Mouse (Mus musculus) megakaryocyte, embryonic 14.5 days (primary cell): Measurements from ENCODE around the gene Greb1. TPM values are rescaled to one million over a fixed set of nuclear protein-coding genes. Genes with fewer than 3 reads are reported as not detected.

Source experiments
- H3K27me3 ChIP-seq: replicated peaks from 2 replicates; pipeline ENCODE3; 2012; ENCODE audit warnings: inconsistent platforms
- H3K36me3 ChIP-seq: replicated peaks from 2 replicates; pipeline ENCODE3; 2012; ENCODE audit warnings: low read length, inconsistent platforms, mixed read lengths
- H3K4me1 ChIP-seq: 2 replicates; pipeline ENCODE4 v1.6.1; 2012; ENCODE audit warnings: inconsistent platforms
- H3K4me3 ChIP-seq: replicated peaks from 2 replicates; pipeline ENCODE3; 2012; ENCODE audit warnings: moderate library complexity, mild to moderate bottlenecking, inconsistent platforms
- H3K9me3 ChIP-seq: 2 replicates; pipeline ENCODE4 v1.6.1; 2012; ENCODE audit warnings: inconsistent platforms
- FLI1 ChIP-seq: IDR thresholded peaks from 2 replicates; pipeline ENCODE4 v1.6.1; 2012; ENCODE audit warnings: low read length, inconsistent platforms, mixed read lengths
- GATA1 ChIP-seq: IDR thresholded peaks from 3 replicates; pipeline ENCODE4 v1.6.1; 2012; ENCODE audit warnings: mixed read lengths, low read length, inconsistent platforms, borderline replicate concordance
- polyA plus RNA-seq: library from polyadenylated mRNA; stranded (reverse); fragments of >175 nt; gene quantifications from 2 replicates; pipeline ENCODE4 v1.2.3, GENCODE M21; 2012; ENCODE audit warnings: low replicate concordance; ENCODE audit not compliant: insufficient read depth

Gene Greb1
- polyA plus RNA-seq, 1 experiment, result 0.02 TPM

- no peaks in the 10 kb centered on the region for H3K4me1 ChIP-seq
- no peaks in the 10 kb centered on the region for H3K9me3 ChIP-seq
- no peak overlapping the region for H3K4me3 ChIP-seq
- peaks cover 18% of the 10 kb centered on the region for H3K27me3 ChIP-seq
- TF ChIP-seq GATA1 (no peak), FLI1 (no peak)
- H3K36me3 ChIP-seq, result no peaks in the 10 kb centered on the region
Measured at GRCm38 (mm10) chr12:16662955-16663585, 137.6 kb downstream of the Greb1 start.

GRCm38 (mm10) chr12:16661936-16662335, 138.8 kb downstream of the Greb1 start:
- Histone ChIP-seq H3K27me3 (peaks cover 18% of the 10 kb centered on the region), H3K36me3 (no peaks in the 10 kb centered on the region), H3K4me1 (no peaks in the 10 kb centered on the region), H3K9me3 (no peaks in the 10 kb centered on the region), H3K4me3 (no peak overlapping the region)
- TF ChIP-seq GATA1, result no peak
- TF ChIP-seq FLI1, result no peak

GRCm38 (mm10) chr12:16661459-16661858, 139.2 kb downstream of the Greb1 start:
- Histone ChIP-seq H3K9me3 (no peaks in the 10 kb centered on the region), H3K27me3 (peaks cover 21% of the 10 kb centered on the region), H3K36me3 (no peaks in the 10 kb centered on the region), H3K4me3 (no peak overlapping the region), H3K4me1 (no peaks in the 10 kb centered on the region)
- TF ChIP-seq FLI1 (no peak), GATA1 (no peak)

GRCm38 (mm10) chr12:16656906-16657875, 143.5 kb downstream of the Greb1 start:
- Histone ChIP-seq H3K27me3 (peaks cover 49% of the 10 kb centered on the region), H3K4me3 (no peak overlapping the region), H3K9me3 (peaks cover 6% of the 10 kb centered on the region), H3K4me1 (peaks cover 7% of the 10 kb centered on the region; the same call in 1 of the 2 replicates), H3K36me3 (no peaks in the 10 kb centered on the region)
- no peak for TF ChIP-seq FLI1
- TF ChIP-seq GATA1, result no peak

GRCm38 (mm10) chr12:16655604-16656003, 145.1 kb downstream of the Greb1 start:
- H3K36me3 ChIP-seq, result no peaks in the 10 kb centered on the region
- H3K4me3 ChIP-seq, result no peak overlapping the region
- H3K9me3 ChIP-seq, result peaks cover 6% of the 10 kb centered on the region
- H3K4me1 ChIP-seq, result peaks cover 7% of the 10 kb centered on the region; the same call in 1 of the 2 replicates
- H3K27me3 ChIP-seq, result peaks cover 52% of the 10 kb centered on the region
- TF ChIP-seq FLI1 (no peak), GATA1 (no peak)

GRCm38 (mm10) chr12:16653332-16654093, 147.2 kb downstream of the Greb1 start, which contains the start of gene Ntsr2:
TSS of gene Ntsr2 (plus strand) at chr12:16653382.
- H3K9me3 ChIP-seq, result peaks cover 6% of the 10 kb centered on the region
- TF ChIP-seq GATA1 (no peak), FLI1 (no peak)
- H3K36me3 ChIP-seq, result no peaks in the 10 kb centered on the region
- peaks cover 7% of the 10 kb centered on the region; the same call in 1 of the 2 replicates for H3K4me1 ChIP-seq
- peaks cover 53% of the 10 kb centered on the region for H3K27me3 ChIP-seq
- peak within 1 kb of the TSS; percentile 70 for H3K4me3 ChIP-seq

GRCm38 (mm10) chr12:16649819-16650218, 150.9 kb downstream of the Greb1 start:
- TF ChIP-seq FLI1 (no peak), GATA1 (no peak)
- Histone ChIP-seq H3K27me3 (peaks cover 55% of the 10 kb centered on the region), H3K4me3 (no peak overlapping the region), H3K4me1 (peaks cover 7% of the 10 kb centered on the region; the same call in 1 of the 2 replicates), H3K9me3 (peaks cover 6% of the 10 kb centered on the region), H3K36me3 (no peaks in the 10 kb centered on the region)

GRCm38 (mm10) chr12:16648273-16648672, 152.4 kb downstream of the Greb1 start:
- Histone ChIP-seq H3K4me3 (no peak overlapping the region), H3K4me1 (peaks cover under 1% of the 10 kb centered on the region; the same call in 1 of the 2 replicates), H3K27me3 (peaks cover 47% of the 10 kb centered on the region), H3K36me3 (no peaks in the 10 kb centered on the region), H3K9me3 (peaks cover 1% of the 10 kb centered on the region)
- TF ChIP-seq FLI1, result no peak
- TF ChIP-seq GATA1, result no peak

- H3K4me3 ChIP-seq, result no peak overlapping the region
- TF ChIP-seq GATA1 (no peak), FLI1 (no peak)
- peaks cover 38% of the 10 kb centered on the region for H3K27me3 ChIP-seq
- no peaks in the 10 kb centered on the region for H3K9me3 ChIP-seq
- no peaks in the 10 kb centered on the region for H3K4me1 ChIP-seq
- H3K36me3 ChIP-seq, result no peaks in the 10 kb centered on the region
Measured at GRCm38 (mm10) chr12:16646780-16647409, 153.8 kb downstream of the Greb1 start.
